Mouse (Mus musculus) liver, adult (tissue): ENCODE results near the gene Chic2.

Experiments used
- GATA4 ChIP-seq: IDR thresholded peaks from 2 replicates; pipeline ENCODE4 v1.6.1; 2014; ENCODE audit warnings: mild to moderate bottlenecking, low read length; ENCODE audit not compliant: insufficient replicate concordance

Chic2 gene

DNA sequence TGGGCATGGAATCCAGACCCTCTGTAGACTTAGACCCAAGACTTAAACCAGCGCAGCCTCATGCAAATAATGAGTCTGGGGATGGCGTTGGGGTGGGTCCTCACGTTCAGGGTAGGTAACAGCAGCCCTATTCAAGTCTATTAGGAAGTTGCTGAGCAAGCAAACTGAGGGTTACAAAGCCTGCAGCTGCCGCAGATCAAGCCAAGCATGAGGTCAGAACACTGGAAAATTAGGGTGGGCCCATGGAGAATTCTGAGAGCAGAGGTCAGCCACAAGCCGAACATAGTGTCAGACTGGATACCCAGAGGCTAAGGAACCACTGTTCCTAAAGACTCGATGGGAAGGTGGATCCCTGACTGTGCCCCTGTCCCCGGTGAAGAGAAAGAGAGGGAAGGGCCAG, 73.2 kb downstream of the Chic2 start:
- TF ChIP-seq GATA4 = no peak

DNA sequence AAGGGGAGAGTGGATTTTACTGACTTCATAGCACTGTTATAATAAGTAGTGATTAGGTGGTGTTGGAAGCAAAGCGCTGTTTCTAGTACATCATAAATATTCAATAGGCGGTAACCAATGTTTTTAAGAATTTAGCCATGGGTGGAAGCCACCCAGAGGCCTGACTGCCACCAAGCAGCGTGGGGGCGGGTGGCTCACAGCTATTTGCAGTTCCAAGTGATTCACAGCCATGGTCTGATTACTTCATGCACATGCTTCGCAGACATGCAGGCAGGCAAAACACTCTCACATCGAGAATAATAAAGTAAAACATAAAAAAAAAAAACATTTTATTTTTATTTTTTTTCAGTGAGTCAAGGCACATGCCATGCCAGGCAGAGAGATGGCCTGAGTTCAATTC, 75.2 kb downstream of the Chic2 start:
- no peak for TF ChIP-seq GATA4

DNA sequence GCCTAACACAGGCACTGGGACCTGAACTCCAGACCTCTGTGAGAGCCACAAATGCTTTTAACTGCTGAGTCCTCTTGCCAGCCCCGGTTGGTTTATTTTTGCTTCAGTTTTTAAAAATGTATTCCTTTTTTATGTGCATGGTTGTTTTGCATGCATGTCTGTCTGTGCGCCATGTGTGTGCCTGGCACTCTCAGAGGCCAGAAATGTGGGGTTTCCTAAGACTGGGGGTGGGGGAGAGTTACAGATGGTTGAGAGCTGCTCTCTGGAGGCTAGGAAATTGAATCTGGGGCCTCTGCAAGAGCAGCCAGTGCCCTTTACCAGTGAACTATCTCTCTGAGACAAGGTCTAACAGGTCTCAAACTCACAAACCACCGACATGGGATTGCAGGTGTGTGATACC, 76.7 kb downstream of the Chic2 start:
- no peak for TF ChIP-seq GATA4

DNA sequence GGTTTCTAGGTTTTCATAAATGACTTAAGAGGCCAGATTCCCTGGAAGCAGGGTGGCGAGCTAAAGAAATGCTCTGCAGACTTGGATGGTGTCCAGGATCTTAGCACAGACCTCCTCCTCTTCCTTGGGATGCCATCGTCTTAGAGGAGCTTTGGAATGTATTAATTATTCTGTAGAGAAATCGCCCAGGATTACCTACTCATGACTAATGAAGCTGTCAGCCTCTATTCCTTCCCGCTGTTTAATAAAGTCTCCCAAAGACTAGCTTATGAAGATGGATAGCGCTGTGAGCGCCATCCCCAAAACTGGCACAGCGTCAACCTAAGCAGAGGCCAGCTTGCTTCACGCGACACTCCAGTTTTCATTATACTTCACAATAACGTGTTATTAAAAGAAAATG, 77.7 kb downstream of the Chic2 start:
- TF ChIP-seq GATA4 = no peak

DNA sequence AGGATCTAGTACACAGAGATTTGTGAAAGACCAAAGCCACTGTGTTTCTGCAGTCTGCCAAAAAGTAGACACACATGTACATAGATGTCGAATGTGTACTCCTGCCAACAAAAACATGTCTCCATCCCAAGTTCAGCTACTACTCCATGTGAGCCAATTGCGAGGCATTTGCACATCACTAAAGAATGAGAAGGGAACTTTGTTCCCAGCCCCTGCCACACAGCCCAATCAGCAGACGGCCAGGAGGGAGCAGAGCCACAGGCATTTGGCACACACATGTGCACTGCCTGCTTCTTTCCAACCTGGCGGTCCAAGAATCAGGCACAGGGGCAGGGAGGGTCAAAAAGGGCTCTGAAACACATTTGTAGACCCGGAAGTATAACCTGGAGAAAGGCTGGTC, 81.8 kb downstream of the Chic2 start:
- no peak for TF ChIP-seq GATA4

DNA sequence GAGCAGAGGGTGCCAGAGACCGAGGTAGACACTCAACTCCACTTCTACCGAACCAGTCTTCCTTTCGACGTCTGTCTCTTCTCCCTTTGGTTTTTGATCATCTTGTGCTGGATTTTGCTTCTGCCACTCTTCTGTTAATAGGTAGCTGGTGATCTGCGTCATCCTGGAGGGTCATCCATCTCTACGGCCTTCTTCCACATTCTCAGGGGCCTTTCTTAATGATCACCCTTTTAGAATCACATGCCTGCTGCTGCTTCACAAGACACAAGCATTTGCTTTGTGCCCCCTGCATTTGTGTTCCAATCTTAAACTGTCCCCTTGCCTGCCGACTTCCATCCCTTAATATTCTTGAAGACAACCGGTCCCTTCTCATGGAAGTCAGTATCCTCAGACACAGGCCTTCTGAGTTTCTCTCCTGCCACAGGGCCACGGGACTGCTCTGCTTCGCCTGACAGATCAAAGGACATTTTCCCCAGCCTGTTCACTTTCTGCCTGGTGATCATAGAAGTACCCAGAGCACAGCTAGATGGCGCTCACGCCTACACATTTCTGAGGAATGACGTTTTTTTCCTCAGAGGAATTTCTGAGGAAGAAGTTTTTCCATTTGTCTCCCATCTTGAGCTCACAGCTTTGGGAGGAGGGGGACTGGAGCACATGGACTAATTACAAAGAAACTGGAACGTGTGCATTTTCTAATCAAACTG, 83.6 kb downstream of the Chic2 start:
- TF ChIP-seq GATA4 = no peak

DNA sequence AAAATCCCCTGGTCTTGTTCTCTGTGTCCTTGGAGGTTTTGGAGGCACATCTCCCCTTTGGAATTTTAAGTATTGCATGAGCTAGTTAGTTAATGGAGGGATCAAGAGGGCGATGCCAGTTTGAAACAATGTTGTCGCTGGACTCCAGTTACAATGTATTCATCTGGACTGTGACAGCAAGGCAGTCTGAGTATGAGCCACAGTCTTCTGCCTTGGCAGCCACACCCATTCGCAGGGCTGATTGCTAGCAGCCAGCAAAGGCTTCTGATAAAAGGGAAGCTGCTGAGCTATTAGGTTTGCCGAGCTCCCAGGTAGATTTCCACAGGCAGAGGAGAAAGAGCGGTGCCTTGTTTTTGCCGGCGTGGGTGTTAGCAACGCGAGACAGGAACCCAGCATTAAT, 84.3 kb downstream of the Chic2 start:
- no peak for TF ChIP-seq GATA4

DNA sequence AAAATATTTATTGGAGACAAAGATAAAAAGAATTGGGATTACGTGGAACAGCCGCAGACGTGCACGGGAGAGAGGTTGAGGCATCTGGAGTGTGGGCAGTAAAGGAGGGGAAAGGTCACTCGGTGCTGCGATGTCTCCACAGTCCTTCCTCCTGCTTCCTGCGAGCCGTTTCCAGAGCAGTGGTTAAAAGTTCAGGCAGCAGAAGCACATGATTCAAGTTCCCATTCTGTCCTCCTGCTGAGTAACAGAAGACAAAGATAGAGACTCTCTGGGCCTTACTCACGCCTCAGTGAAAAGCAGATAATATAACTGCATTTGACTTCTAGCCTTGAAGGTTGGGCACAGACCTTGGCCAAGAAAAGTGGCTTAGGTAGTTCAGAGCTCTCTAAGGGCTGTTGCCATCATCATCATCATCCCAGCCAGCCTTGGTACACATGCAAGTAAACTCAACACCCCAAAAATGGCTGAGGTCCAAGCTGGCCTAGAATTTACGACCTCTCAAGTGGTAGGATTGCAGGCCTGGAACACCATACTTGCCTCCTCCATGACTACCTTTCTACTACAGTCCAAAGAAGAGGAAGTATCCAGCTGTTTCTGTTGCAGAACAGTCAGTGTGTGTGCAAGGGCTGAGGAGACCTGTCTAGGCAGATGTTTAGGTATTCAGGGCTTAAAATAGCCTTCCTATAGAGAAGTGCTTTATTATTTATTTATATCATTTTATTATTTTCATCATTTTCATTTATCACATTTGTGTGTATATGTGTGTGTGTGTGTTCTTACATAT, 87.1 kb downstream of the Chic2 start:
- no peak; the same call in 1 of the 2 replicates for TF ChIP-seq GATA4

DNA sequence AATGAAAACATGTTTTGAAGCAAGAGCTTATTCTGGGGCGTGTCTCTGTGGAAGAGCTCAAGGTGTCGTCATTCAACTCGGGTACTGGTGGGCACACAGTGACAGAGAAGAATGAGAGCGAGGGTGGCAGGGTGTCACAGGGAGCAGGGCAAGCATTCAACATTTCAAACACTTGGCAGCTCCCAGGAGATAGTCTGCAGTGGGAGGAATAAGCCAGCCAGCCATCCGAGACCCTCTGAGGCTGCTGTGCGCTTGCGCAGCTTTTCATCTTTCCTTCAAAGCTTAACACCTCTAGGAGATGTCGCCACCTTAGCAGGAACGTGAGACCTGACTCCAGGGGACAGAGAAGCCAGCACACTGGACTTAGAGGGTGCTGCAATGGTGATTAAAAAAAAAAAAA, 88.2 kb downstream of the Chic2 start:
- no peak for TF ChIP-seq GATA4

DNA sequence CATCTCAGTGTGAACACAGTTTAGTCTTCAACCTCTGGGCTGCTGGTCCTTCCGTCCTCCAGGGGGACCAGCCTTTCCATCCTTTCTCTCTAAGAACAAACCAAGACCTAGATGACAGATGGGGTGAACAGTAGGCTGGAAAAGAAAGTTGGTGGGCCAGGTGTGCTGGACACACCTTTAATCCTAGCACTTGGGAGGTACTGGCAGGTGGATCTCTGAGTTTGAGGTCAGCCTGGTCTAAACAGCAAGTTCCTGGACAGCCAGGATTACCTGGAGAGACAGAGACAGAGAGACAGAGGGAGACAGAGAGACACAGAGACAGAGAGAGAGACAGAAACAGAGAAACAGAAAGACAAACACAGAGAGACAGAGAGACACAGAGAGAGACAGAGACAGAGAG, 89.0 kb downstream of the Chic2 start:
- no peak for TF ChIP-seq GATA4

DNA sequence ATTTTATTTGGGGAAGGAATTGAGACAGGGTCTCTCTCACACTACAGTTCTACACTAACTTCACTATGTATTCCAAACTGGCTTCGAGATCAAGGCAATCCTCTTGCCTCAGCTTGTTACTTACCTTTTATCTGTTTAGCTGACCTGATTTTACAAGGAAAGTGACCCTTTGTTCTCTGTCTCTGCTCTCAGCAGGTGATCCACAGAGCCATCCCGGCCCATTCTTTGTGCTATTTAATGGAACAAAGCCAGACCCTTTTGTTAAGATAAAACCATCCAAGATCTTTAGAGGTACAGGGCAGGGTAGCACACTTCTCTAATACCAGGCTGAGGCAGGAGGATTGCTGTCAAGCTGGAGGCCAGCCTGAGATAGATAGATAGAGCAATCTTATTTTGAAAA, 91.6 kb downstream of the Chic2 start:
- no peak for TF ChIP-seq GATA4

DNA sequence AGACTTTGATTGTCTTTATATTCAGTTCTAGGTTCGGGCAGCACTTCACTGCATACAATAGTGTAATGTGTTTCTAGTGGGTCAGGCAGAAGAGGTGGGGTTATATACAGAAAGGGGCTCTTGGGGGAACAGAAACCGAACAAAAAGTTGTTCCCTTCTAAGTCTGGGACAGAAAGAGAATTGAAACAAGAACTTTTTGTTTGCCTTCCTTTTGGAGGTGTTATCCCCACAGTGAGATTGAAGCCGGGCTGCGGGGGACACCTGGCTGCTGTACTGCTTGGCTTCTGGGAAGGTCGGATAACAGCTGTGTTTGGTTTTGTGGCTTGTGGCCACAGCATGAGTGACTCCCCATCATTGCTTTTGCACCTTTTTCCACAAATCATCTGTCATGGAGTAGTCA, 93.2 kb downstream of the Chic2 start:
- TF ChIP-seq GATA4 = no peak

DNA sequence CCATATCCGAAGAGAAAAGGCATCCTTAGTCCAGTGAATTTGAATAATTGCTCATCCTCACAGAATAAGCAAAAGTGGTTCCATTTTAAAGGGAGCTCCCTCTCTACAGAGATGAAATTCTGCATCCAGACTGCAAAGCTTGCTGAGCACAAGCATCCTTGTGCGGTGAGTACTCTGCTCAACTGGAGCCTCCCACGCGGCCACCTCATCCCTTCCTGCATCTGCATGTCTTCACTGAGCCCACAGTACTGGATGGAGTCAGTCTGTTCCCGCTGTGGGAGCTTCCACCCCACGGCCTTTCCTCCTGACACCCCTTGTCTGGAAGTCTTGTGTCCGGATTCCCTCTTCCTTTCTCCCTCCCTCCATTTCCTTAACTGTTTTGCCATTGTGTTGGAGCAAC, 95.3 kb downstream of the Chic2 start:
- TF ChIP-seq GATA4 = no peak

DNA sequence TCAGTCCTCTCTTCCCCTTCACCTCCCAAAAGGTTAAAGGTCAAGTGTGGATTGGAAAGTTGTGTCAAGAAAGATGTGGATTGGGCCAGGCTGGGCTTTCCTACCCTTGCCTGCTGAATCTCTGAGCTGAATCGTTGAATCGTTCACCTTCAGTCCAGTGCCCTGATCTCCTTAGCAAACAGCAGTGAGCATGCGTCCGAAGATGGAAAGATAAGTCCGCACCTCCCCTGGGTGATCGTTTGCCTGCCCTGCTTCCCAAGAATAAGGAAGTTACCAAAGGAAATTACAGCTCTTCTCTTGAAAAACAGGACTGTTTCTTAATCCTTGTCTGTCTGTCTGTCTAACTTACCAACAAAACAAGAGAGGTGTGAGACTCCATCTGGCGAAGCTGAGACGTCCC, 96.1 kb downstream of the Chic2 start:
- TF ChIP-seq GATA4 = no peak
